Mouse (Mus musculus) brown adipose tissue, adult 24 weeks (tissue): Measurements from ENCODE around the gene Pgf. TPM values are rescaled to one million over a fixed set of nuclear protein-coding genes. Genes with fewer than 3 reads are reported as not detected.

ENCODE experiments used
- H3K27ac ChIP-seq: fragments of 200-500 bp; replicated peaks from 2 replicates; pipeline ENCODE4 v1.5.1; 2012; ENCODE audit warnings: low read depth, mild to moderate bottlenecking, low read length
- H3K4me1 ChIP-seq: fragments of 200-500 bp; 2 replicates; pipeline ENCODE4 v1.6.1; 2012; ENCODE audit warnings: low read length, mixed read lengths; ENCODE audit not compliant: control insufficient read depth, insufficient read depth, insufficient read length
- H3K4me3 ChIP-seq: fragments of 200-500 bp; 2 replicates; pipeline ENCODE4 v1.5.1; 2012; ENCODE audit warnings: low read depth, mild to moderate bottlenecking, low read length, moderate library complexity; ENCODE audit not compliant: insufficient read depth
- polyA plus RNA-seq: library from polyadenylated mRNA; stranded (reverse); fragments of >200 nt; gene quantifications from 2 replicates; pipeline ENCODE4 v1.2.4, GENCODE M21; 2012; ENCODE audit not compliant: missing spikeins, insufficient read depth, insufficient read length

The Pgf gene
- polyA plus RNA-seq, 1 experiment = not detected

DNA sequence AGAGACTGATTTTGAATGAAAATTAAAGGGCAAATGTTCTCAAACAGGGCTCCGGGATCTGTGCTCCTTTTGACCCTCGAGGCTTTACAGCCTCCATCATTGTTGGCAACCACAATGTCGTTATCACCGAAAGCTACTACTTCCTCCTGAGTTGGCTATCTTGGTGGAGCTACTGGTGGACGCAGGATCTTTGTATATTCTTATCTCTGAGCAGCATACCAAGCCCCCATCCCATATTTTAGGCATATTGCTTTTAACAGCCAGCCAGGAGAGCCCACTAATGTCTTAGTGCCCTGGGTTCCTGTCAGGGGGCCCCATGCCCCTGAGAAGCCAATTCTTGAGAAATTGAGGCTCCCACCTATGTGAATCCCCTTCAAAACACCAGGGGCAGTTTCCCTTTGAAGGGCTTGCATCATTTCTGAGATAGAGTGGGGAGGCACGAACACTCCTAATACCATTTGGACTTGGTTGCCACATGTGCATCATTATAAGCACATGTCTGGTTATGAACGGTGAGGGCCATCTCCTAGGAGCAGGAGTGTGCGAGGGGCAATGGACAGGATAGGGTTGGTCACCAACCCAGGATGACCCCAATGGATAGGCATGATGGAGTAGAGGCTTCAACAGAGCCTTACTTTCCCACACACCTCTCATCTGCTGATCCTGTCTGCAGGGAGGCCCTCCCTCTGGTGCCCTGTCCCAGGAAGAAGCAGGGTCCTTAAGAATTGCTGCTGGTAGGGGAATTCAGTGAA, 43.4 kb downstream of the Pgf start:
- Histone ChIP-seq H3K4me1 (no peaks in the 10 kb centered on the region), H3K4me3 (no peak overlapping the region), H3K27ac (no peak overlapping the region)

DNA sequence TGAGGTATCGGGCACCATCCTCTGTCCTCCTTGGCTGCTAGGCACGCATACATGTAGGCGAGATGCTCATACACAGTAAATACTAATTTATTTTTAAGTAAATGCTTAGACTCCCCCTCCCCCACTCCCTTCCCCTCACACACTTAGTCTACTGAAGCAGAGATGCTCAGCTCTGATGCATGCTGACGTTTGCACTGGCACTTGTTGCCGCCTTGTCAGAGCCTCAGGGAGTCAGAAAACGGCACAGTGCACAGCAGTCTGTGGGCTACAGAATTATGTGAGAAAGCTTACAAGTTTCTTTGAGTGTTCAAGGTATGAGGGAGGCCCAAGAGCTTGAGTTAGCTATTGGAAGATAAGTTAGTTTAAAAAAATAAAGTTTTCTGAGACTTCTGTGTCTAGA, 46.2 kb downstream of the Pgf start:
- Histone ChIP-seq H3K4me1 (no peaks in the 10 kb centered on the region), H3K27ac (no peak overlapping the region), H3K4me3 (no peak overlapping the region)

DNA sequence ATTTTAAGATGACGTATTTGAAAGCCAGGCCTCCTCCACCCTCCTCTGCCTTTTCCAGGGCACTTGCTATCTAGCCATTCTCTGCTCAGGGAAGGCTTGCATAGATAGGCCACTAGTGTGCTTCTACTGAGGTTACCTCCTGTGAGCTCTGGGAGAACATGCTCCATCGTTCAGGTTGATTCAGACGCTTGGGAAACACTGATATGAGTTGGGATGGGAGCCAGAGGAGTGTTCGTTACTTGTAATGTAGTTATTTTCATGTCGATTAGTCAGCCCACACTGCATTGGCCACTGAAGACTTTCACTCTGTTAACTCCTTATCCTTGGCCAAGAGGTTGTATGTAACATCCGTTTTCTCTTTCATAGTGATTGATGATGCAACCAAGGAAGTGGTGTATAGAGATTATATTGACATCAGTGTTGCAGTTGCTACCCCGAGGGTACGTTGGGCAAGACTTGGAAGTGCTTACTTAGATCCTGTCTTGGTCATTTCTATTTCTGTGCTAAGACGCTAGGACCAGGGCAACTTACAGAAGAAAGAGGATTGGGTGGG, 48.1 kb downstream of the Pgf start:
- Histone ChIP-seq H3K4me3 (no peak overlapping the region), H3K4me1 (no peaks in the 10 kb centered on the region), H3K27ac (no peak overlapping the region)

DNA sequence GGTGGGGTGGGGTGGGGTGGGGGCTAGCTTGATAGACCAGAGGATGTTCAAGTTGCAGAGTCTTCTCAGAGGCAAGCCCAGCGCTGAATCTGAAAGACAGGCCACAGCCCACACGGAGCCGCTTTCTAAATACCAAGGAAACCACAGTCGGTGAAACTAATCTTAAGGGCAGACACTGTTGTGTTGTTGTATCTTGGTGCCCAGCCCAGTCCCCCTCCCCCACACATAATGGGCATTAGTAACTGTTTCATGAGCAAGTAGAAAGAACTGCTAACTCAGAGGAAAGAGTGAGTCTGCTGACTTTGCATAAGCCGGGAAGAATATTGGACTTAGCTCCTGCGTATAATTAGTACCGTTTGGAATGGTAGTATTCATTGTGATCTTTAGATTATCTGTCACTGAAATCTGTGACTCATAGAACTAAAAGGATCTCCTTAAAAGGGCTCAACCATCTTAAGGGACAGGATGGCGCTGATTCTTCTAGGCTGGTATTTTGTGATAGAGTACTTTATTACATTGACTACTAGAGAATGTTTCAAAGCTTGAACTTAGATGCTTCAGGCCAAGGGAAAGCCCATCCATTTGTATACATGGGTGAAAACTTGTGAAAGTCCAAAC, 50.5 kb downstream of the Pgf start:
- Histone ChIP-seq H3K4me3 (no peak overlapping the region), H3K4me1 (no peaks in the 10 kb centered on the region), H3K27ac (no peak overlapping the region)

DNA sequence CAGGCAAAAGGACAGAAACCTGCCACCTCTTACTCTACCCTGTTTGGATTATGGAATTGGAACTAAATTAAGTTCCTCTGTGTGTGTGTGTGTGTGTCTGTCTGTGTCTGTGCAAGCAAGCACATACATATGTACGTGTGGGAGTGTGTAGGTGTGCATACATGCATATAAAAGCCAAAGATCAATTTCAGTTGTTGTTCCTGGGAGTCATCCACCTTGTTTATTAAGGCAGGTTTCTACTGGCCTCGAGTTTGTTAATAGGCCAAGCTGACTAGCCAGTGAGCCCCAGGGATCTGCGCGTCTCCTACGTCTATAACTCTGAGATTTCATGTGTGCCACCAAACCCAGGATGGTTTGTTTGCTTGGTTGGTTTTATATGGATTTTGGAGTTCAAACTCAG, 52.8 kb downstream of the Pgf start:
- Histone ChIP-seq H3K27ac (no peak overlapping the region), H3K4me3 (no peak overlapping the region), H3K4me1 (no peaks in the 10 kb centered on the region)

DNA sequence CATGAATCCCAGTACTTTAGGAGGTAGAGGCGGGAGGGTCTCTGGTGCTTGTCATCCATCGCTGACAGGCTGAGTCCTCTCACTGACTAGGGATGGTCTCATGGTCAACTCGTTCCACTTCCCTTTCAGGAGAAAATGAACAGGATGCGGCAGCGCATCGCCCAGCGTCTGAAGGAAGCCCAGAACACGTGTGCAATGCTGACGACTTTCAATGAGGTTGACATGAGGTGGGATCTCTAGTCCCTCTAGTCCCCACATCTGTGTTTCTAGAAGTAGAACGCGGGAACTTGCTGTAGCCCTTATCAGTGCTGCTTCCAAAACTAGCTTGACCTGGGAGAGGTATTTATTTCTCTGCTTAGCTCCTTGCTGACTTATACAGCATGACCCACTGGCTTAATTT, 53.9 kb downstream of the Pgf start:
- Histone ChIP-seq H3K4me3 (no peak overlapping the region), H3K4me1 (no peaks in the 10 kb centered on the region), H3K27ac (no peak overlapping the region)

DNA sequence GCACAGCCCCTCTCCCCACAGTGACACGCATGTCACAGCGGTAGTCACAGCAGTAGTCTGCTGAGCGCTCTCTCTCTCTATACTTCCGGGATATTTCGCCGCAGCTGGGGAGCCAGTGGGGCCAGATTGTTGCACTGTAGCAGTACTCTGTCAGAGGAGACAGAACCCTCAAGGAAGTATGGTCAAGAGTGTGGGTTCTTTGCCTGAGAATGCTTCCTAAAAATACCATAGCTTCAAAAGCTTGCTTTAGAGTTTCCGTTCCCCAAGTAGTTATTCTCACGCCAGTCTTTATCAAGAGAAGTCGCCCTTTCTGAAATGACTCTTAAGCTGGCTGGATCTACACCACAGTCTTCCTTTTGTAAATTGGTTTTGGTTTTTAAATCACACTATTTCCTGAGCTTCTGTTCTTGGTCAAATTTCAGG, 54.5 kb downstream of the Pgf start:
- Histone ChIP-seq H3K4me1 (no peaks in the 10 kb centered on the region), H3K4me3 (no peak overlapping the region), H3K27ac (no peak overlapping the region)

DNA sequence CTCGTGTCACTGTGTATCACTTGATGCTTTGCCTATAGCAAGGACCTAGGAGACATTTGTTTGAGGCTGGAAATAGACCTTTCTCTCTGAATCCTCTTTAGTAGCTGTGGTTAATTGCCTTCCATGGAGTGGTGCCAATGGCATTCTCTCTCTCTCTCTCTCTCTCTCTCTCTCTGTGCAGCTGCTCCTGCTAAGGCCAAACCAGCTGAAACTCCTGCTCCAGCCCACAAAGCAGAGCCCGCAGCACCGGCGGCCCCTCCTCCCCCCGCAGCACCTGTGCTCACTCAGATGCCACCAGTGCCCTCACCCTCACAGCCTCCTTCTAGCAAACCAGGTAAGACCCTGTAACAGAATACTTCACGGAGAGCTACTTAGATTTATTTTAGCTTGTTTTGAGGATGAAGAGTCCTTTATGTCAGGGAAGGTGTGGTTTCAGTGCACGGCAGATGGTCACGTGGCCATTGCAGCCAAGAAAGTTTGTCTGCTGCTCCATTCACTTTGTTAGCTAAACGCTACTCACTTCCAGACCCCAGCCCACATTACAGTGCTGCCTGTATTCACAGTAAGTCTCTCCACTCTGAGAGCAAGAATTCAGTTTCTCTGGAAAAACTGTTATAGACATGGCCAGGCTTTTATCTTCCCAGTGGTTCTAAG, 55.7 kb downstream of the Pgf start:
- Histone ChIP-seq H3K4me1 (no peaks in the 10 kb centered on the region), H3K27ac (no peak overlapping the region), H3K4me3 (no peak overlapping the region)

Other genes starting within 250 kb of the Pgf start
- gene Fcf1, start 206.9 kb downstream of the Pgf start, polyA plus RNA-seq = 143 and 155 TPM in 2 replicates
- 12.1 and 19.3 TPM in 2 replicates for gene Arel1, start 206.9 kb downstream of the Pgf start, polyA plus RNA-seq
- gene Ylpm1, start 181.5 kb downstream of the Pgf start, polyA plus RNA-seq = 13.4 and 13.5 TPM in 2 replicates
- 1.6 and 8.0 TPM in 2 replicates for gene Prox2, start 67.0 kb downstream of the Pgf start, polyA plus RNA-seq
- gene Dlst, start 67.0 kb downstream of the Pgf start, polyA plus RNA-seq = 822 and 856 TPM in 2 replicates
- 0.36 TPM in 1 of 2 replicates, not detected in the other for gene Rps6kl1, start 26.5 kb downstream of the Pgf start, polyA plus RNA-seq
- gene Eif2b2, start 41.7 kb upstream of the Pgf start, polyA plus RNA-seq = 14.8 and 25.4 TPM in 2 replicates
- 6.5 and 8.5 TPM in 2 replicates for gene Mlh3, start 92.8 kb upstream of the Pgf start, polyA plus RNA-seq
- gene Acyp1, start 110.6 kb upstream of the Pgf start, polyA plus RNA-seq = 60.1 and 79.2 TPM in 2 replicates
- not detected in 2 replicates for gene Zc2hc1c, start 110.8 kb upstream of the Pgf start, polyA plus RNA-seq
- 29.5 and 38.8 TPM in 2 replicates for gene Nek9, start 161.6 kb upstream of the Pgf start, polyA plus RNA-seq
- gene Tmed10, start 197.1 kb upstream of the Pgf start, polyA plus RNA-seq = 96.7 and 126 TPM in 2 replicates